Comparison of ENCODE assay signal across 7 mouse cellular contexts in the genomic region with DNA sequence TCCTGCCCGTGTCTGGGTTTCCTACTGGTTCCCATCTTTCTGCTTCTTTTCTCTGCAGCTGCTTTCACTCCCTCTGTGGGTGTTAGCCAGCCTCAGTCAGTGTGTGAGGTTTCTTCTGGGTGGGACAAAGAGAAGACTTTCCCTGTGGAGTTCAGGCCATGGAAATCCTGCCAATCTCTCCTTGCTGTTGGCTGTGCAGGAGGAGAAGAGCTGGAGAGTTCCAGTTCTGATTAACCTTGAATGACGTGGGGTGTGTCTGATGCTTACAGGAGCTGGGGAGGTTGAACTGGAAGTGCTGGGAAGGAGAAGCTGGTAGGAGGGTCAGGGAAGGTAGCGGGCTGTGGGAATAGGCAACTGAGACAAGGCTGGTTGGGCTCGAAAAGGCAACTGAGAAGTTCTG. TPM values are rescaled to one million over a fixed set of nuclear protein-coding genes. Genes with fewer than 3 reads are reported as not detected.
DNase-seq lines count a peak whose midpoint lies in the region; ATAC-seq and TF ChIP-seq lines count a peak whose summit lies in the region.

No protein-coding gene starts in this region.

- H3K4me3 ChIP-seq in ES-E14 (ENCODE audit: insufficient read depth in 1 of 2, low read depth in 1 of 2, low read length in 2 of 2, poor library complexity in 1 of 2, severe bottlenecking in 1 of 2), result no peak overlapping the region

- in situ Hi-C loops in ES-E14 (cut with MboI; ENCODE audit: low sequenced_read_pairs in 2 of 2, unreplicated experiment in 2 of 2), result no loop called here

- peaks cover 0 to 7% of the 10 kb centered on the region in 2 experiments; a peak in 1 of 4 replicates for H3K4me1 ChIP-seq in ES-E14 (ENCODE audit: control insufficient read depth in 2 of 2, insufficient read depth in 2 of 2, low read length in 2 of 2, poor library complexity in 1 of 2)

- H3K9ac ChIP-seq in ES-E14 (ENCODE audit: insufficient read depth, low read depth, low read length, poor library complexity, severe bottlenecking), result no peak overlapping the region

- peak; percentile 75 for DNase-seq in ES-CJ7 (ENCODE audit: low read depth, low spot score)
- DNase-seq in ES-E14 (ENCODE audit: low read depth, low spot score), result peak; percentile 53
- peak; percentile 43 for DNase-seq in heart, adult 8-10 months (ENCODE audit: low spot score)
- DNase-seq in kidney, postnatal 10 days, result peak; percentile 27
- no peak for DNase-seq in frontal cortex, adult 2 months (ENCODE audit: extremely low spot score in 1 of 2, low spot score in 1 of 2)
- DNase-seq in spleen, postnatal 4 days (ENCODE audit: low spot score in 2 of 2), result no peak

- no peaks in the 10 kb centered on the region for H3K9me3 ChIP-seq in ES-E14 (ENCODE audit: control insufficient read depth, insufficient read depth, low read depth, low read length)

- ATAC-seq in megakaryocyte progenitor cell, adult 5-6 weeks (replicated peaks; ENCODE audit: poor library complexity), result no peak

- H3K36me3 ChIP-seq in ES-E14 (ENCODE audit: control insufficient read depth, insufficient read depth, low read length, poor library complexity, severe bottlenecking), result no peaks in the 10 kb centered on the region

- no peak overlapping the region for H3K27ac ChIP-seq in ES-E14 (ENCODE audit: insufficient read depth, low read depth, low read length, poor library complexity, severe bottlenecking)

TF ChIP-seq in ES-E14, 5 proteins besides CTCF, POLR2A, EP300 and RAD21:
- TF ChIP-seq ZNF384 (IDR thresholded peaks at IDR 0.05; ENCODE audit: low read depth, low read length), result no peak

RNA-seq across cellular contexts. Expression of a gene that starts 26.7 kb away (rescaled TPM):
- 8.4 and 8.6 TPM in 2 replicates for total RNA-seq in ES-E14 (2012; rRNA removed)
- total RNA-seq in heart, adult 8-10 months (2022), result 10 to 100 TPM in 2 of 4 experiments, 1 to 10 TPM in 2; 9.1 to 10.7 (median 10.2) TPM
- total RNA-seq in megakaryocyte progenitor cell, adult 5-6 weeks (2015), result 0.15 and 0.78 TPM in 2 replicates
- 0.68 TPM in 1 of 2 replicates, not detected in the other for total RNA-seq in megakaryocyte progenitor cell, adult 5-6 weeks (2017)
- 66.5 and 69.9 TPM in 2 replicates for polyA plus RNA-seq in frontal cortex, adult 2 months (2012; rRNA removed)

Comparison
In these comparisons a context has a peak if more than half of its experiments do, and no peak if none do; other contexts are left out.
1. DNase-seq: peak in ES-CJ7 (single experiment), ES-E14 (single experiment), heart, adult 8-10 months (single experiment) and kidney, postnatal 10 days (single experiment); none in frontal cortex, adult 2 months (0 of 2) and spleen, postnatal 4 days (0 of 2).